ENCODE assay signal across 9 mouse cellular contexts in genomic region chr3:105165355-105165754, GRCm38 (mm10).
DNase-seq lines count a peak whose midpoint lies in the region; ATAC-seq and TF ChIP-seq lines count a peak whose summit lies in the region.
"Had no signal": no experiment of that assay in that cellular context is flagged by ENCODE, and none has a peak within 500 bp of the region (broad histone marks: within the 10 kb centered on the region; RNA-seq: fewer than 3 reads in every experiment).

No protein-coding gene starts in this region.

- H3K4me2 ChIP-seq in kidney, embryonic 16.5 days (replicated peaks; ENCODE audit: low read depth, low read length): no peak overlapping the region
- no peak overlapping the region for H3K4me2 ChIP-seq in intestine, postnatal 0 days (replicated peaks; ENCODE audit: low read depth)
- H3K4me2 ChIP-seq: embryonic facial prominence, embryonic 12.5 days had no signal

- WGBS in kidney, embryonic 16.5 days: 63% methylated on average over 2 of the region's 2 CpGs
- WGBS in intestine, postnatal 0 days: 24% methylated on average over 2 of the region's 2 CpGs

- H3K9ac ChIP-seq in kidney, embryonic 16.5 days (replicated peaks; ENCODE audit: low read length): no peak overlapping the region
- H3K9ac ChIP-seq in intestine, postnatal 0 days (ENCODE audit: low read depth, low read length): no peak overlapping the region
- H3K9ac ChIP-seq: embryonic facial prominence, embryonic 12.5 days had no signal

- H3K4me1 ChIP-seq in kidney, embryonic 16.5 days (ENCODE audit: insufficient read depth, low read length): no peaks in the 10 kb centered on the region
- H3K4me1 ChIP-seq in intestine, postnatal 0 days (replicated peaks; ENCODE audit: control insufficient read depth, insufficient read depth, low read length): no peaks in the 10 kb centered on the region

- peak; percentile 82 for DNase-seq in kidney, adult 18-20 months
- peak; percentile 13 for DNase-seq in c-Kit-positive CD71-positive TER-119-positive erythroid progenitor cells, embryonic 14.5 days (ENCODE audit: low spot score)
- DNase-seq in forelimb bud, embryonic 11.5 days (ENCODE audit: low read depth, low spot score): peak; percentile 82
- peak; percentile 81 for DNase-seq in left cerebral cortex, postnatal 4 days
- peak; percentile 35 for DNase-seq in ovary, postnatal 10 days (ENCODE audit: low spot score)
- peak; percentile 40 to 82 for DNase-seq in thymus, postnatal 10 days (ENCODE audit: low spot score in 2 of 2)

- ATAC-seq in kidney, embryonic 16.5 days (ENCODE audit: low FRiP score, low TSS enrichment): no peak
- ATAC-seq in intestine, postnatal 0 days: no peak

- H3K9me3 ChIP-seq in kidney, embryonic 16.5 days (ENCODE audit: low read length): 0 out of 2 replicates have a peak, but pooled peaks cover 3% of the 10 kb centered on the region
- no peaks in the 10 kb centered on the region for H3K9me3 ChIP-seq in intestine, postnatal 0 days (ENCODE audit: control insufficient read depth)

- intact Hi-C loops in left cerebral cortex, postnatal 4 days (cut with DNase I): no loop called here

- H3K4me3 ChIP-seq in kidney, embryonic 16.5 days (ENCODE audit: low read length): no peak overlapping the region
- H3K4me3 ChIP-seq in intestine, postnatal 0 days (ENCODE audit: low read depth, low read length): no peak overlapping the region
- H3K4me3 ChIP-seq: embryonic facial prominence, embryonic 12.5 days had no signal

- no peak overlapping the region for H3K27ac ChIP-seq in kidney, embryonic 16.5 days (ENCODE audit: low read length)
- H3K27ac ChIP-seq in intestine, postnatal 0 days (ENCODE audit: low read depth, low read length): no peak overlapping the region
- H3K27ac ChIP-seq: embryonic facial prominence, embryonic 12.5 days had no signal

- peak; percentile 85 for TF ChIP-seq CTCF in intestine, postnatal 0 days (IDR thresholded peaks at IDR 0.05; ENCODE audit: low read depth)

- H3K36me3 ChIP-seq in kidney, embryonic 16.5 days (ENCODE audit: insufficient read depth, low read length): no peaks in the 10 kb centered on the region
- H3K36me3 ChIP-seq in intestine, postnatal 0 days (ENCODE audit: control insufficient read depth, insufficient read depth): no peaks in the 10 kb centered on the region
- H3K36me3 ChIP-seq: embryonic facial prominence, embryonic 12.5 days had no signal

- no peaks in the 10 kb centered on the region for H3K27me3 ChIP-seq in kidney, embryonic 16.5 days (ENCODE audit: insufficient read depth, low read length)
- H3K27me3 ChIP-seq in intestine, postnatal 0 days (replicated peaks; ENCODE audit: control insufficient read depth, insufficient read depth, low read length): no peaks in the 10 kb centered on the region
- H3K27me3 ChIP-seq: embryonic facial prominence, embryonic 12.5 days had no signal

Comparison
In these comparisons a context has a peak if more than half of its experiments do, and no peak if none do; other contexts are left out.
1. DNase-seq: peak in every context shown above with its lines; median percentile 82 in kidney, adult 18-20 months; 82 in forelimb bud, embryonic 11.5 days; 81 in left cerebral cortex, postnatal 4 days; 61 in thymus, postnatal 10 days; 35 in ovary, postnatal 10 days; 13 in c-Kit-positive CD71-positive TER-119-positive erythroid progenitor cells, embryonic 14.5 days.